Mouse (Mus musculus) stomach, embryonic 15.5 days (tissue): ENCODE data around the gene Ssbp2. TPM values are rescaled to one million over a fixed set of nuclear protein-coding genes. Genes with fewer than 3 reads are reported as not detected.

Experiments
- ATAC-seq: fragments of 200-750 bp; cut with Nextera tagmentation; 2 replicates; pipeline ENCODE4 v1.8.0; 2017; ENCODE audit warnings: low read depth, moderate number of reproducible peaks, moderate TSS enrichment; ENCODE audit not compliant: insufficient read depth, low FRiP score
- H3K27ac ChIP-seq: fragments of 300-500 bp; sonication (generic); 2 replicates; pipeline ENCODE4 v1.5.1; 2015; ENCODE audit warnings: mild to moderate bottlenecking, inconsistent platforms
- H3K27me3 ChIP-seq: fragments of 300-500 bp; sonication (generic); replicated peaks from 2 replicates; pipeline ENCODE4 v1.6.1; 2015; ENCODE audit warnings: inconsistent platforms
- H3K36me3 ChIP-seq: fragments of 300-500 bp; sonication (generic); 2 replicates; pipeline ENCODE4 v1.6.1; 2015; ENCODE audit warnings: inconsistent platforms
- H3K4me1 ChIP-seq: fragments of 300-500 bp; sonication (generic); 2 replicates; pipeline ENCODE4 v1.6.1; 2015; ENCODE audit warnings: inconsistent platforms
- H3K4me2 ChIP-seq: fragments of 300-500 bp; sonication (generic); 2 replicates; pipeline ENCODE4 v1.6.1; 2015; ENCODE audit warnings: mild to moderate bottlenecking, inconsistent platforms
- H3K4me3 ChIP-seq: fragments of 300-500 bp; sonication (generic); replicated peaks from 2 replicates; pipeline ENCODE4 v1.5.1; 2015; ENCODE audit warnings: inconsistent platforms
- H3K9ac ChIP-seq: fragments of 300-500 bp; sonication (generic); 2 replicates; pipeline ENCODE4 v1.6.1; 2015; ENCODE audit warnings: inconsistent platforms
- H3K9me3 ChIP-seq: fragments of 300-500 bp; sonication (generic); 2 replicates; pipeline ENCODE4 v1.6.1; 2016; ENCODE audit warnings: inconsistent platforms
- WGBS: fragments of 180-500 bp; shearing (Covaris S2); methylation state at CpG from one replicate; pipeline ENCODE4 v1.1.7; 2015; 5-methylcytosine and 5-hydroxymethylcytosine counted together
- polyA plus RNA-seq: library from polyadenylated mRNA; unstranded; fragments of >200 nt; fragmentation: Nextera tagmentation; extraction: Ambion mirVana; gene quantifications from 2 replicates; pipeline ENCODE4 v1.2.1, GENCODE M21; 2015

The Ssbp2 gene
- polyA plus RNA-seq, 1 experiment from 2014 or later = 114 TPM

- Histone ChIP-seq H3K4me3 (no peak overlapping the region), H3K27me3 (no peaks in the 10 kb centered on the region), H3K9ac (no peak overlapping the region), H3K36me3 (no peaks in the 10 kb centered on the region), H3K4me2 (no peak overlapping the region), H3K9me3 (no peaks in the 10 kb centered on the region), H3K27ac (no peak overlapping the region), H3K4me1 (no peaks in the 10 kb centered on the region)
- ATAC-seq = no peak
- WGBS = 70% methylated on average over 8 of the region's 8 CpGs
Measured at GRCm38 (mm10) chr13:91723108-91723735, 263.1 kb downstream of the Ssbp2 start.

DNA sequence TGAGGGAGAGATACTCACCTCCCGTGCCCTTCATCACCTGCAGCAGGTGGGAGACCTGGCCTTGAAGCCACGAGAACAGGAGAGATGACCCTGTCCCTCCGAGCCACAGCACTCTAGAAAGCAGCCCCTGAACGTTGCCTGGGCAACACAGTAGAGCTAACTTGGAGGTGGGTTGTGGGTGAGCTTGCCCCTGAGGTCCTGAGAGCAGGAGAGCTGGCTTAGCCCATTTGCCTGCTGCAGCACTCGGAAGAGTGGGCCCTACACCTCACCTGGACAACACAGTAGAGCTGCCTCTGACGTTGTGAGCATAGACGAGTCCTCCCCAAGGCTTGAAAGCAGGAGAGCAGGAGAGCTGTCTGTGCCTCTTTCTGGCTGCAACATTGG lies 263.6 kb downstream of the Ssbp2 start:
- Histone ChIP-seq H3K27me3 (no peaks in the 10 kb centered on the region), H3K4me3 (no peak overlapping the region), H3K27ac (no peak overlapping the region), H3K36me3 (no peaks in the 10 kb centered on the region), H3K4me2 (no peak overlapping the region), H3K9ac (no peak overlapping the region), H3K9me3 (no peaks in the 10 kb centered on the region), H3K4me1 (no peaks in the 10 kb centered on the region)
- 74% methylated on average over 7 of the region's 7 CpGs for WGBS
- ATAC-seq = no peak

- Histone ChIP-seq H3K4me2 (no peak overlapping the region), H3K9me3 (no peaks in the 10 kb centered on the region), H3K4me3 (no peak overlapping the region), H3K27me3 (no peaks in the 10 kb centered on the region), H3K27ac (no peak overlapping the region), H3K4me1 (no peaks in the 10 kb centered on the region), H3K9ac (no peak overlapping the region), H3K36me3 (no peaks in the 10 kb centered on the region)
- no peak for ATAC-seq
- WGBS = 64% methylated on average over 3 of the region's 3 CpGs
Measured at GRCm38 (mm10) chr13:91724211-91724610, 264.1 kb downstream of the Ssbp2 start.

DNA sequence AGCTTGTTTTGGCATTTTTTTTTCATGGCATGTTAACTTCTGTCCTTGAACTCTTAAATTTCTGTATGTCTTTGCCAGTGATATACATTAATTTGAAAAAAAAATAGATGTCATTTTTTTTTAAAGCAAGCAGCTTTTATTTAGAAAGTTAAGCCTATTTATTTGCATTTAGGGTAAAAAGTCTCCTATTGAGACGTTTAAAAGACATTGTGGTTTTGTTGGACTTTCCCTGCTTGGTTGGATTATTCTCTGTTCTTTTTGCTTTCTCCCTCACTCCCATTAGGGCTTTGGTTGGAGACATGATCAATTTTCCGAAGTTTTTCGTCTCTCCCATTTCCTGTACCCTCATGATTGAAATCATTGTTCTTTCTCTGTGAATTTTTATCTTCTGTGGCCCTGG lies 265.0 kb downstream of the Ssbp2 start:
- H3K9me3 ChIP-seq = no peaks in the 10 kb centered on the region
- H3K4me3 ChIP-seq = no peak overlapping the region
- H3K9ac ChIP-seq = no peak overlapping the region
- no peaks in the 10 kb centered on the region for H3K4me1 ChIP-seq
- no peak for ATAC-seq
- H3K4me2 ChIP-seq = no peak overlapping the region
- WGBS = 60% methylated on average over 3 of the region's 3 CpGs
- H3K27ac ChIP-seq = no peak overlapping the region
- H3K27me3 ChIP-seq = no peaks in the 10 kb centered on the region
- no peaks in the 10 kb centered on the region for H3K36me3 ChIP-seq

GRCm38 (mm10) chr13:91727899-91728298 lies 267.8 kb downstream of the Ssbp2 start:
- Histone ChIP-seq H3K27ac (no peak overlapping the region), H3K4me1 (no peaks in the 10 kb centered on the region), H3K36me3 (no peaks in the 10 kb centered on the region), H3K4me3 (no peak overlapping the region), H3K9ac (no peak overlapping the region), H3K4me2 (no peak overlapping the region), H3K27me3 (no peaks in the 10 kb centered on the region), H3K9me3 (no peaks in the 10 kb centered on the region)
- no peak for ATAC-seq

- Histone ChIP-seq H3K36me3 (no peaks in the 10 kb centered on the region), H3K4me3 (no peak overlapping the region), H3K9ac (no peak overlapping the region), H3K4me2 (no peak overlapping the region), H3K27ac (no peak overlapping the region), H3K27me3 (no peaks in the 10 kb centered on the region), H3K4me1 (no peaks in the 10 kb centered on the region), H3K9me3 (no peaks in the 10 kb centered on the region)
- ATAC-seq = no peak
- WGBS = 92% methylated on average over 1 of the region's 1 CpGs
Measured at GRCm38 (mm10) chr13:91737191-91737590, 277.1 kb downstream of the Ssbp2 start.

DNA sequence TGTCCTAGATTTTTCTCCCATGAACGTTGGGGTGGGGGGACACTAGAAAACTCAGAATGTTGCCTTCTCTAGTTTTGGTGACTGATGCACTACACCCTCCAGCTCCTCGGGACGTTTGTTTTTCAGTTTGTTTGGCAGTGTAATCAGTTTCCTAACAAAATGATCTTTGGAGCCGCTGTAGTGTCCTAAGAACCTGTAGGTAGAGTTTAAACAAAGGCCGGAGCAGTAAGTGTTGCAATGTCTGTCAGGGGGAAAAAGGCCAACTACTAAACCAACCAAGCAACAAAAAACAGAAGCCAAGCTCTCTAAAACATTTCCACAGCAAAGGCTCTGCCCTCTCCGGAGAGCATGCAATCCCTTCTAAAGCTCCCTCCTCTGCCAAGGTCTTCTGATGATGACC lies 280.8 kb downstream of the Ssbp2 start:
- peak overlapping the region; percentile 29 for H3K4me3 ChIP-seq
- H3K4me1 ChIP-seq = no peaks in the 10 kb centered on the region

GRCm38 (mm10) chr13:91741280-91742047 lies 281.4 kb downstream of the Ssbp2 start, which contains the start of gene Acot12:
Acot12 (plus strand) TSS chr13:91741512.
- Histone ChIP-seq H3K36me3 (no peaks in the 10 kb centered on the region), H3K9me3 (no peaks in the 10 kb centered on the region), H3K27ac (no peak within 1 kb of the TSS), H3K4me2 (peak within 1 kb of the TSS; percentile 72), H3K9ac (no peak within 1 kb of the TSS), H3K4me1 (no peaks in the 10 kb centered on the region), H3K27me3 (no peaks in the 10 kb centered on the region), H3K4me3 (peak within 1 kb of the TSS; percentile 29)
- WGBS = 7% methylated on average over 45 of the region's 45 CpGs
- ATAC-seq = peak; percentile 35; the same call in 1 of the 2 replicates

More for the DNA sequence above, 280.8 kb downstream of the Ssbp2 start:
- Histone ChIP-seq H3K9me3 (no peaks in the 10 kb centered on the region), H3K4me2 (peak overlapping the region; percentile 72), H3K27ac (no peak overlapping the region), H3K9ac (no peak overlapping the region), H3K36me3 (no peaks in the 10 kb centered on the region), H3K27me3 (no peaks in the 10 kb centered on the region)
- WGBS = 58% methylated on average over 6 of the region's 6 CpGs
- no peak for ATAC-seq

GRCm38 (mm10) chr13:91743180-91743579 lies 283.1 kb downstream of the Ssbp2 start:
- no peak overlapping the region for H3K4me2 ChIP-seq
- no peak overlapping the region for H3K9ac ChIP-seq
- no peak for ATAC-seq
- 92% methylated on average over 3 of the region's 3 CpGs for WGBS
- H3K27ac ChIP-seq = no peak overlapping the region
- H3K9me3 ChIP-seq = no peaks in the 10 kb centered on the region
- no peaks in the 10 kb centered on the region for H3K27me3 ChIP-seq
- no peak overlapping the region for H3K4me3 ChIP-seq
- H3K36me3 ChIP-seq = no peaks in the 10 kb centered on the region
- H3K4me1 ChIP-seq = no peaks in the 10 kb centered on the region

DNA sequence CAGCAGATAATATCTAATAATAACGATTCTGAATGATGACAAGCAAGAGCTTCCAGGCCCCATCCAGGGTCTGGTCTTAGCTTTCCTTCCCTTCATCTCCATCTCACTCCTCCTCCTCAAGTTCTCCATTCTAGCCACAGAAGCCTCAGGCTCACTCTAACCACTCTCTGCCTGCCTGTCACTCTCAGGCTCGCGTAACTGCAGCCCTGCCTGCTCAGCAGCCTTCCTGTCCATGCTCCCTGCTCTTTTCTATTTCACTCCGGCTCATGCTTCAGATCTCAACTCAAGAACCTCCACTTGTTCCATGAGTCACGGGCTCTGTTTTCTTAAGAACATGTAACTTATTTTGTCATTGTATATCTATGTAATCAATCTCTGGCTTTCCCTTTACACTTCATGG lies 286.4 kb downstream of the Ssbp2 start:
- no peak for ATAC-seq
- Histone ChIP-seq H3K9me3 (no peaks in the 10 kb centered on the region), H3K27ac (no peak overlapping the region), H3K27me3 (no peaks in the 10 kb centered on the region), H3K9ac (no peak overlapping the region), H3K4me1 (no peaks in the 10 kb centered on the region), H3K4me2 (no peak overlapping the region), H3K36me3 (no peaks in the 10 kb centered on the region), H3K4me3 (no peak overlapping the region)
- WGBS = 75% methylated on average over 5 of the region's 5 CpGs

DNA sequence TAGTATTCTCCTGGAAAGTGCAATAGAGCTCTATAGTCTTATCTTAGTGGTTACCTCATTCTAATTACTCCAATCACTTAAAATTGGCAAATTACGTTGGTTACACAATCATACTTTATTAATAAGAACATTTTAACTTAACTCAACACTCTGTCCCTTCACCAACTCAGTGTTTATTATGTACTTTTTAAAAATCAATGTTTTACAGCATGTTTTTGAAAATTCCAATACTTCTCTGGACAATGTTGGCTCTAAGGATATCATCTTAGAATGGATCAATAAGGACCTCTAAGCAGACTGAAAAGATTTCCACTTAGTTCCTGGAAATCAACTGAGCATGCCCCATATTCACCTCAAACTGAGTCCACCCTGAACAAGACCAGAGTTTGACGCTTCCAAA lies 288.3 kb downstream of the Ssbp2 start:
- 88% methylated on average over 2 of the region's 2 CpGs for WGBS
- H3K9ac ChIP-seq = no peak overlapping the region
- H3K4me2 ChIP-seq = no peak overlapping the region
- H3K27me3 ChIP-seq = no peaks in the 10 kb centered on the region
- no peak overlapping the region for H3K4me3 ChIP-seq
- no peaks in the 10 kb centered on the region for H3K36me3 ChIP-seq
- H3K27ac ChIP-seq = no peak overlapping the region
- H3K4me1 ChIP-seq = no peaks in the 10 kb centered on the region
- H3K9me3 ChIP-seq = no peaks in the 10 kb centered on the region
- no peak for ATAC-seq

DNA sequence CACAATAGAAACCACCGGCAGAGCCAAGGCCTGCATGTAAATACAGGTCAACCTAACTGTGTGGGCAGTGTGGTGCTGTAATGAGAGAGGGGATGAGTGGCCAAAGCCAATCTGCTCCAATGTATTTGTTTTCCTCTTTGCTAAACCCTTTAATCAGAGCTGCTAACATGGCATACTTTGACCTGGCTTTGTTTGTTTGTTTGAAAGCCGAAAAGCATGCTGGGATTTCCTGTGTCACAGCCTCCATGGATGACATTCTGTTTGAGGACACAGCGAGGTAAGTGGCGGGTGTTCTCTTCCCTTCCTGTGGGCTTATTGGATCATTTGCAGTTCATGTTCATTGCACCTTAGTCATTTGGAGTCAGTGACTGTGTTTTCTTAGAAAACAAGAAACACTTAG lies 289.9 kb downstream of the Ssbp2 start:
- no peak overlapping the region for H3K4me3 ChIP-seq
- no peak for ATAC-seq
- no peaks in the 10 kb centered on the region for H3K9me3 ChIP-seq
- no peaks in the 10 kb centered on the region for H3K4me1 ChIP-seq
- WGBS = 84% methylated on average over 4 of the region's 4 CpGs
- no peak overlapping the region for H3K9ac ChIP-seq
- H3K27me3 ChIP-seq = no peaks in the 10 kb centered on the region
- H3K4me2 ChIP-seq = no peak overlapping the region
- no peak overlapping the region for H3K27ac ChIP-seq
- H3K36me3 ChIP-seq = no peaks in the 10 kb centered on the region
